Mouse (Mus musculus): ENCODE results near the gene Heg1. TPM values are rescaled to one million over a fixed set of nuclear protein-coding genes. Genes with fewer than 3 reads are reported as not detected.

The Heg1 gene
- polyA plus RNA-seq, 1 experiment from 2014 or later, result 19.9 TPM

DNA sequence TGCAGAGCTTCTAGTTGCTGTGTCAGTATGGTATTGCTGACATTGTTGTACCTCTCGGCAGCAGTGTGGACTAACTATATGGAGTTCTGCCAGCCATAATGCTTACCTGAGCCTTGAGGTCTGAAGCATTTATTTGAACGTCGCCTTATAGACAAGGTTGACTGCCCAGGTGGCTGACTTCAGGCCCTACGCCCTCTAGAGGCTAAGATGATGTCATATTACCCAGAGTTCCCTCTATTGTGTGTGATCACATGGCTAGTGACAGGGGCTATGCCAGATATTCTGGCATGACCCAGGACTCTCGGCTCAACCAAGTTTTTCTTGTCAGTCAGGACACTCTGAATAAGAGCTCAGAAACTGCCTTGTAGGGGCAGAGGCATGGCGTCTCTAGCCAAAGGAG is 52.6 kb downstream of the Heg1 start:
- Histone ChIP-seq H3K27me3 (no peaks in the 10 kb centered on the region), H3K4me1 (peaks cover 26% of the 10 kb centered on the region), H3K36me3 (peaks cover 10% of the 10 kb centered on the region; the same call in 1 of the 2 replicates), H3K9me3 (replicated peaks) (no peaks in the 10 kb centered on the region), H3K4me3 (replicated peaks) (no peak overlapping the region), H3K9ac (no peak overlapping the region), H3K27ac (no peak overlapping the region), H3K4me2 (no peak overlapping the region)
- 83% methylated on average over 6 of the region's 6 CpGs for WGBS
- ATAC-seq (replicated peaks; ENCODE audit: low FRiP score), result no peak

DNA sequence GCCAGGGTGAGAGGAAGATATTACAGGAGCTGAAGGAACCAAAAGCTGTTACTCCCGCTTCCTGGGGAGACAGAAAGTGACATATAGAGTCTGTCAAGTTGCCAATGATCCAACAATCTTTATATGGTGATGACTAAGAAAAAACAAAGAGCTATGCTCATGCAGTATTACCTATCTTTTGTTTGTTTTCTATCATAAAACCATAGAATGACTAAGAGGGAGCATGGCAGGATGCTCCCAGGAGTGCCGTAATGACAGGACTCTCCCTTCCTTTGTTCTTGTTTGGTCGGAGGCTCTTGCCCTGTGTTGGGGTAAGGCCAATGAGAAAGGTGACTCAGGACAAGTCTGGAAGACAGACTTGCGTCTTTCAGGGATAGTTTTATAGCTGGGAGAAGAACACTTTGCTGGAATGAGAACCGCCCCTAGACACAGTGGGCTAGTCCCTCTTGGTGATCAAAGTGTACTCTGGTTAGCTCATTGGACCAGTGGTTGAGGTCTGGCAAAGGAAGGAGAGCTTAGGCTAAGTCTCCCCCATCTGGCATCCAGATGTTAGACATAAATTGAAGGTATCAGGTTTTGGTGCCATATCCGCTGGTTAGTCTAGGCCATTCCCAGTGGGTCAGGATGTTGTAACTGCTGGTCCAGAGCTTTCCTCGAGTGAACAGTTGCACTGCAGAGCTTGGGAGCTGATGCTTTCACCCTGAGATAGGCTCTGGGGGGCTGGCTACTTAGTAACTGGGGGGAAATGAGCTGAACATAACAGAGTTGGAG is 55.0 kb downstream of the Heg1 start:
- H3K27me3 ChIP-seq, result no peaks in the 10 kb centered on the region
- WGBS, result 57% methylated on average over 7 of the region's 7 CpGs
- H3K4me3 ChIP-seq (replicated peaks), result no peak overlapping the region
- no peaks in the 10 kb centered on the region for H3K9me3 ChIP-seq (replicated peaks)
- peaks cover 29% of the 10 kb centered on the region for H3K36me3 ChIP-seq
- no peak for ATAC-seq (replicated peaks; ENCODE audit: low FRiP score)
- H3K4me1 ChIP-seq, result peaks cover 14% of the 10 kb centered on the region
- H3K9ac ChIP-seq, result no peak overlapping the region
- H3K4me2 ChIP-seq, result no peak overlapping the region
- no peak overlapping the region for H3K27ac ChIP-seq

DNA sequence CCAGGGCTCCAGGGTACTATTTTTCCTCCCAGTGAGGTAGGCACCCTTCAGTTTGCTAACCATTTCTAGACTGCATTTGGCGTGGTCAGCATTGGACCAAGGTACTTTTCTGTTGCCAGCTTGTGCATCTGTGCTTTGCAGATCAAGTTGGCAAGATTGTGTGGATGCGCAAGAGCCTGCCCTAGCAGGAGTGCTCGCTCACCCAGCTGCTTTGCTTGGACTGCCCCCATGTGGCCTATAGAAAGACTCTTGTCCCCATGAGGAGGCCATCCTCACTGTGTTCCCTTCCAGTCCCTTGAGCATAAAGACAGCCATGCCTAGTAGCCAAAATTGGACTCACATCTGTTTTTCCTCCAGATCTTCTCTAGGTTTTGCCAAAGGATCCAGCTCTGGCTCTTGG is 55.6 kb downstream of the Heg1 start:
- Histone ChIP-seq H3K27me3 (no peaks in the 10 kb centered on the region), H3K4me1 (peaks cover 10% of the 10 kb centered on the region), H3K9me3 (replicated peaks) (no peaks in the 10 kb centered on the region), H3K4me2 (no peak overlapping the region), H3K9ac (no peak overlapping the region), H3K4me3 (replicated peaks) (no peak overlapping the region), H3K27ac (peak overlapping the region; percentile 48; the same call in 1 of the 2 replicates), H3K36me3 (peaks cover 29% of the 10 kb centered on the region)
- 0 out of 2 replicates have a peak, but pooled peaks have one; percentile 46 for ATAC-seq (replicated peaks; ENCODE audit: low FRiP score)
- WGBS, result 63% methylated on average over 3 of the region's 3 CpGs

DNA sequence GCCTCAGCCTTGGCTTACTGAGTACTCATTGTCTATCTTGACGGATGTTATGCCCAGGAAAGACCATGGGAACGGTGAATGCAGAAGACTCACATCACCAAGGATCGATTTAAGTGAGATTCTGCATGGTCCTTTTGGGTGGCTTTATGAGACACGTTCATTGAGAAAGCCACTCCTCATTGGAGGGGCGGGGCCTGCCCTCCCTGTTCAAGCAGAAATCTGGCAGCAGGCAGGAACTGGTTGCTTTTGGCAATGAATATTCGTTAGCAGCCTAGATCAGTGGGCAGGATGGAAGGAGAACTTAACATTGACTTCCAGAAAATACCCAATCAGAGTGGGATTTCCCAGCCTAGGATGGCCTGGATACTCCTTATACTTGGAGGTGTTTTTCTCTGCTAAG is 56.2 kb downstream of the Heg1 start:
- H3K4me3 ChIP-seq (replicated peaks), result no peak overlapping the region
- no peak for ATAC-seq (replicated peaks; ENCODE audit: low FRiP score)
- H3K4me1 ChIP-seq, result peaks cover 10% of the 10 kb centered on the region
- H3K9ac ChIP-seq, result no peak overlapping the region
- H3K4me2 ChIP-seq, result no peak overlapping the region
- peaks cover 29% of the 10 kb centered on the region for H3K36me3 ChIP-seq
- H3K27me3 ChIP-seq, result no peaks in the 10 kb centered on the region
- H3K27ac ChIP-seq, result peak overlapping the region; percentile 48
- no peaks in the 10 kb centered on the region for H3K9me3 ChIP-seq (replicated peaks)
- 68% methylated on average over 6 of the region's 6 CpGs for WGBS

DNA sequence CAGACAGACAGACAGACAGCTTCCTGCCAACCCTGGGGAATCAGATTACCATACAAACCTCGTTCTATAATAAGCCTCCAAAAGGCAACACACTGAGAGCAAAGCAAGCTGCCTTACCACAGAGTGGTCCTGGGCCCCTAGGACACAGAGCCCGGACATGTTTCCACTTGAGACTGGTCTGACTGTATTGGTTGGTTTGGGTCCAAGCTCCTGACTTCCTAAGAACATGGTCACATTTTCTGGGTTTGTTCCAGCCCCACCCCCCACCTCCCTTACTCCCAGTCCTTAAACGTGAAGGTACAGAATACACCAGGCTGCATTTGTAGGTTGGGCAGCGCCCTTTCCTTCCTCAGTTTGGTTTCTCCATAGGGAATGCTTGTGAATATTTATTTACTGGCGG is 57.6 kb downstream of the Heg1 start:
- no peak overlapping the region for H3K4me2 ChIP-seq
- H3K9ac ChIP-seq, result no peak overlapping the region
- no peak overlapping the region for H3K27ac ChIP-seq
- peaks cover 10% of the 10 kb centered on the region for H3K4me1 ChIP-seq
- no peak overlapping the region for H3K4me3 ChIP-seq (replicated peaks)
- H3K36me3 ChIP-seq, result peaks cover 24% of the 10 kb centered on the region
- 67% methylated on average over 5 of the region's 5 CpGs for WGBS
- H3K9me3 ChIP-seq (replicated peaks), result no peaks in the 10 kb centered on the region
- no peaks in the 10 kb centered on the region for H3K27me3 ChIP-seq
- ATAC-seq (replicated peaks; ENCODE audit: low FRiP score), result no peak

DNA sequence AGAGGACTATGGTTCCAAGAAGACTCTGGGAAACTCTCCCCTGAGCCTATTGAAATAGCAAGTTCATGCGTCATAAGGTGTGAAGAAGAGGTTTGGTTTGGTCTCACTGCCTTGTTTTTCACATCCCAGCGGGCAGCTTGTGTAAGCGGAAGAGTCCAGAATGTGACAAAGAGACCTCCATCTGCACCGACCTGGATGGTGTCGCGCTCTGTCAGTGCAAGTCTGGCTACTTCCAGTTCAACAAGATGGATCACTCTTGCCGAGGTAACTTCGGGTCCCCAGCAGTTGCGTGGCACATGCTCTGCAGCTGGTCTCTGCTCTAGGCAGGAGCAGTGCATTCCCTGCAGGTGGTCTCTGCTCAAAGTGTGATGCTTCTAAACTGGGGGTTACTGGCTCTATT is 58.1 kb downstream of the Heg1 start:
- H3K27me3 ChIP-seq, result no peaks in the 10 kb centered on the region
- no peak overlapping the region for H3K4me3 ChIP-seq (replicated peaks)
- no peak for ATAC-seq (replicated peaks; ENCODE audit: low FRiP score)
- no peak overlapping the region for H3K4me2 ChIP-seq
- H3K9me3 ChIP-seq (replicated peaks), result no peaks in the 10 kb centered on the region
- no peak overlapping the region for H3K27ac ChIP-seq
- 78% methylated on average over 9 of the region's 9 CpGs for WGBS
- H3K9ac ChIP-seq, result no peak overlapping the region
- H3K36me3 ChIP-seq, result peaks cover 20% of the 10 kb centered on the region
- H3K4me1 ChIP-seq, result peaks cover 10% of the 10 kb centered on the region

DNA sequence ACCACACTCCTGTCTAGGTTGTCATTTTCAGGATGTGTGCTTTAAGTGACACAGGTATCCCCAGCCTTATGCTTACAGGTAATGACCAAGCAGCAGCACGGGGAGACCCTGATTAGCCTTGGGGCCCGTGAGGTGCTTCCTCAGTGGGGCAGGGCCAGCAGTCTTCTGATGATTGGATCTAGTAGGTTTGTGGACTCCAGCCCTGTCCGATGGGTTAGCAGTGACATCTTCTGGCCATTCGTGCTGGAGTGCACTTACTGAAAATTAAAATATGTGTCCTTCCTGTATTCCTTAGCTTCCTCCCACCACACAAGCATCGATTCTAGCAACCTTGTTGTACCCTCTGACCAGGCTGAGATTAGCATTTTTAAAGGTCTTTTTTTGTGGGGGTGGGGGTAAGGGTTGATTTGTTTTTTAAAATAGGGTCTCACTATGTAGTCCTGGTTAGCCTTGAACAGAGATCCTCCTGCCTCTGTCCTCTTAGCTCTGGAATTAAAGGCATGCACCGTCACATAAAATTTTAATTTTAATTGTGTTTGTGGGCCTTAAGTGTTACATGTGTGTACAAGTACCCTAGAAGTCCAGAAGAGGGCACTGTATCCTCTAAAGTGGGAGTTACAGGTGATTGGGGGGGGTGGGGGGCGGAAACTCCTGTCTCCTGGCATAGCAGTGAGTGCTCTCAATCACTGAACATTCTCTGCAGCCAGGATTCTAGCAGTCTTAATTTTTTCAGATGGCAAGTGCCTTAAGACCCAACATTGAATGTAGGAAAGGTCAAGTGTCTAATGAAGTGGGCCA is 60.7 kb downstream of the Heg1 start:
- ATAC-seq (replicated peaks; ENCODE audit: low FRiP score), result no peak
- WGBS, result 58% methylated on average over 7 of the region's 7 CpGs
- H3K9me3 ChIP-seq (replicated peaks), result no peaks in the 10 kb centered on the region
- H3K4me3 ChIP-seq (replicated peaks), result no peak overlapping the region
- H3K9ac ChIP-seq, result no peak overlapping the region
- no peaks in the 10 kb centered on the region for H3K27me3 ChIP-seq
- H3K4me1 ChIP-seq, result peaks cover 6% of the 10 kb centered on the region
- peaks cover 22% of the 10 kb centered on the region for H3K36me3 ChIP-seq
- H3K27ac ChIP-seq, result no peak overlapping the region
- no peak overlapping the region for H3K4me2 ChIP-seq

DNA sequence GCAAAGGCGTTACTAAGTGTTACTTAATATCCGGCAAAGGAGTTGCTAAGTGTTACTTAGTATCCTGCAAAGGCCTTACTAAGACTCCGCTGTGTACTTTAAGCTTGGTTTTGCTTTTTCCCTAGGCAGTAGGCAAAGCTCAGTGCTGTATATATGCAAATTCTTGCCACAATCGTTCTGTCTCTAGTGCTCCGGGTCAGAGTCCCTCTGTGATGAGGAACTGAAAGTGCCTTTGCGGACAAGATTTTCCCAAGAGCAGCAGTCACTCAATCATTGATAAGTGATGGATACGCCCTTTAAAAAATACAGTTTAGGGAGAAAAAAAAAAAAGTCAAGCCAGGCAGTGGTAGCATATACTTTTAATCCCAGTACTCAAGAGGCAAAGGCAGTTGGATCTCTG is 61.3 kb downstream of the Heg1 start:
- H3K4me2 ChIP-seq, result no peak overlapping the region
- no peaks in the 10 kb centered on the region for H3K9me3 ChIP-seq (replicated peaks)
- H3K36me3 ChIP-seq, result peaks cover 22% of the 10 kb centered on the region
- H3K9ac ChIP-seq, result no peak overlapping the region
- no peak overlapping the region for H3K4me3 ChIP-seq (replicated peaks)
- peaks cover 6% of the 10 kb centered on the region; the same call in 1 of the 2 replicates for H3K4me1 ChIP-seq
- ATAC-seq (replicated peaks; ENCODE audit: low FRiP score), result no peak
- H3K27ac ChIP-seq, result no peak overlapping the region
- 89% methylated on average over 7 of the region's 7 CpGs for WGBS
- no peaks in the 10 kb centered on the region for H3K27me3 ChIP-seq

DNA sequence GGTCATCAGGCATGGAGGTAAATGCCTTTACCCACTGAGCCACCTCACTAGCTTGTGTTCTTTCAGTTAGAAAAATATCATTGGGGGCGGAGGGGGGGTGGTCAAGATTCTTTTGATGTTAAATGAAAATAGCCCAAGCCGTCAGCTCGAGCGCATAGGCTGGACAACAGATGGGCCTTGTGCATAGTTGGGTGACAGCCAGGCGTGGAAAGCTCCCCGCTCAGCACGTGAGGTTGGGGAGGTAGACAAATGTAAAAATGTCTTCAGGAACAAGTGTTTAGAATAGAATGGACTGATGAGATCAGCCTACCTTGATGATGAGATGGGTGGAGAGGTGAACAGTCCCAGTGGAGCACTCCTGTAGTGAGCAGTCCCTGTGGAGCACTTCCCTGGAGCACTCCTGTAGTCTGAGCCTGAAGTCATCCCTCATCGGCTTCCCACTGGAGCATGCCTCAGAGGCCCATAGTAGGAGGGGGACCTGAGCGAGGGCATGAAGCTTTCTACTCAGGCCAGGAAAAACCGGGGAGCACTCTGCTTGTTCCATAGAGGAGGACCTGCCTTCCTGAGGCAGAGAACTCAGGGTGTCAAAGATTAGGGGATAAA is 62.0 kb downstream of the Heg1 start:
- Histone ChIP-seq H3K27me3 (no peaks in the 10 kb centered on the region), H3K9ac (no peak overlapping the region), H3K27ac (no peak overlapping the region), H3K9me3 (replicated peaks) (no peaks in the 10 kb centered on the region), H3K4me3 (replicated peaks) (no peak overlapping the region), H3K4me2 (no peak overlapping the region), H3K4me1 (peaks cover 4% of the 10 kb centered on the region; the same call in 1 of the 2 replicates), H3K36me3 (peaks cover 22% of the 10 kb centered on the region)
- ATAC-seq (replicated peaks; ENCODE audit: low FRiP score), result no peak
- WGBS, result 62% methylated on average over 10 of the region's 10 CpGs

DNA sequence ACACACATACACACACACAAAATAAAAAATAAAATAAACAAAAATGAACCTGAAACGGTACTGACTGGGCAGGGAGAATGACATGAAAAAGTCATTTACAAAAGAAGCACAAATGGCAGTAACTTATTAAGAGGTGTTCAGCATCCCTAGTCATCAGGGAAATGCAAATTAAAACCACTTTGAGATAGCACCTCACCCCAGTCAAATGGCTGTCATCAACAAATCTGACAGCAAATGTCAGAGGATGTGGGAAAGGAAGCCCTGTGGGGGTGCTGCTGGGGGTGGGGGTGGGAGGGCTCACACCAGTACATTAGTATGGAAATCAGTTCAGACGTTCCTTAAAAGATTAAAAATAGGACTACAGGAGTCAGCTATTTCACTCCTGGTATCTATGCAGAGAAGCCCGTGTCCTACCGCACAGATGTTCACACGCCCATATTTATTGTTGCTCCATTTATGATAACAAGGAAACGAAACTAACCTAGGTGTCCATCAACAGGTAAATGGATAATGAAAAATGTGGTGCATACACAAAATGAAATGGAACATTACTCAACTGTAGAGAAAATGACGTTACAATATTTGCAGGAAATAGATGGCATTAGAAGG is 63.3 kb downstream of the Heg1 start:
- Histone ChIP-seq H3K4me2 (no peak overlapping the region), H3K36me3 (peaks cover 24% of the 10 kb centered on the region; the same call in 1 of the 2 replicates), H3K9ac (no peak overlapping the region), H3K27ac (no peak overlapping the region), H3K9me3 (replicated peaks) (no peaks in the 10 kb centered on the region), H3K4me1 (no peaks in the 10 kb centered on the region), H3K27me3 (no peaks in the 10 kb centered on the region), H3K4me3 (replicated peaks) (no peak overlapping the region)
- no peak for ATAC-seq (replicated peaks; ENCODE audit: low FRiP score)
- WGBS, result 67% methylated on average over 7 of the region's 7 CpGs

DNA sequence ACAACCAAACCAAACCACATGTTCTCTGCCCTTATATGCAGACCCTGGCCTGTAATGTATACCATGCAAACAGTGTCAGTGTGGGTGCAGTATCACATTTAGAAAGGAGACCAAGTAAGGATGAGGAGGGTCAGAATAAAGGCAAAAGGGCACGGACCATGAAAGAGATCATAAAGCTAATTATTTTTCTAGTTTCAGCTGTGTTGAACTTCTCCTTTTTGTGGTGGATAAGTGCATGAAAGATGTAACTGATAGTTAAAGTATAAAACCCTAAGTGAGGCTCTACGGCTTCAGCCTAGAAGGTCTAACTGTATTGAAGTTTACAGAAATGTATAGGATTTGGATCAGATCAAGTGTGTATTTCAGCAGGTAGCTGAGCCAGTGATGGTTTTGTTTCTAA is 63.8 kb downstream of the Heg1 start:
- Histone ChIP-seq H3K36me3 (peaks cover 23% of the 10 kb centered on the region), H3K4me3 (replicated peaks) (no peak overlapping the region), H3K27me3 (no peaks in the 10 kb centered on the region), H3K9ac (no peak overlapping the region), H3K4me1 (no peaks in the 10 kb centered on the region), H3K27ac (no peak overlapping the region), H3K9me3 (replicated peaks) (no peaks in the 10 kb centered on the region), H3K4me2 (no peak overlapping the region)
- no peak for ATAC-seq (replicated peaks; ENCODE audit: low FRiP score)
- WGBS, result 75% methylated on average over 2 of the region's 2 CpGs

DNA sequence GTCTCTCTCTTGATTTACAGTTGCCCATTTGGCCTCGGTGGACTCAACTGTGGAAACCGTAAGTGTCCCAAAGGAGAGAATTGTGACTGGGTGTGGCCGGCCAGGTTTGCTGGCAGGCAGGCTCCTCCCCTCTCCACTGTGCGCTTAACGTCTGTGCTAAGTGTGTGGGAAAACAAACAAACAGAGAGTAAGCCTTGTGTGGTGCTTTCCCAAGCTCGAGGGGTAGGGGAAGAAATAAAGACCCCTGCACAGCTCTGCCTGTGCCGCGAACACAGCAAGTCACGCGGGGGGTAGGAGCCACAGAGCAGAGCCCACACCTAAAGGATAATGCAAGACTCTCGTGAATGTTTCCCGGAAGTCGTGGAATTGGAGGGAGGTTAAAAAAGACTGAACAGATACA is 67.0 kb downstream of the Heg1 start:
- no peaks in the 10 kb centered on the region for H3K27me3 ChIP-seq
- no peaks in the 10 kb centered on the region for H3K4me1 ChIP-seq
- H3K4me2 ChIP-seq, result peak overlapping the region; percentile 43
- peak overlapping the region; percentile 8; the same call in 1 of the 2 replicates for H3K4me3 ChIP-seq (replicated peaks)
- no peak overlapping the region for H3K9ac ChIP-seq
- peaks cover 27% of the 10 kb centered on the region for H3K36me3 ChIP-seq
- H3K27ac ChIP-seq, result no peak overlapping the region
- ATAC-seq (replicated peaks; ENCODE audit: low FRiP score), result no peak
- H3K9me3 ChIP-seq (replicated peaks), result no peaks in the 10 kb centered on the region
- WGBS, result 32% methylated on average over 13 of the region's 13 CpGs

Data from kidney, embryonic 15.5 days (tissue).